Mouse (Mus musculus): ENCODE results near the gene Nog. TPM values are rescaled to one million over a fixed set of nuclear protein-coding genes. Genes with fewer than 3 reads are reported as not detected.

Nog gene
- total RNA-seq (2015; ENCODE audit: low replicate concordance) = not detected in 2 replicates
- total RNA-seq (2017; ENCODE audit: low replicate concordance) = not detected in 2 replicates

GRCm38 (mm10) chr11:89302056-89302815 is at the start of gene Nog:
Nog (minus strand) TSS chr11:89302332.
- ATAC-seq (replicated peaks; ENCODE audit: low FRiP score, poor library complexity, severe bottlenecking) = no peak

GRCm38 (mm10) chr11:89340238-89340637 is 38.1 kb upstream of the Nog start:
- no peak for ATAC-seq (replicated peaks; ENCODE audit: low FRiP score, poor library complexity, severe bottlenecking)

- ATAC-seq (replicated peaks; ENCODE audit: low FRiP score, poor library complexity, severe bottlenecking) = no peak
These were observed 37.7 kb upstream of the Nog start for GRCm38 (mm10) chr11:89339783-89340182.

- no peak for ATAC-seq (replicated peaks; ENCODE audit: low FRiP score, poor library complexity, severe bottlenecking)
These were observed 35.8 kb upstream of the Nog start for GRCm38 (mm10) chr11:89337910-89338309.

DNA sequence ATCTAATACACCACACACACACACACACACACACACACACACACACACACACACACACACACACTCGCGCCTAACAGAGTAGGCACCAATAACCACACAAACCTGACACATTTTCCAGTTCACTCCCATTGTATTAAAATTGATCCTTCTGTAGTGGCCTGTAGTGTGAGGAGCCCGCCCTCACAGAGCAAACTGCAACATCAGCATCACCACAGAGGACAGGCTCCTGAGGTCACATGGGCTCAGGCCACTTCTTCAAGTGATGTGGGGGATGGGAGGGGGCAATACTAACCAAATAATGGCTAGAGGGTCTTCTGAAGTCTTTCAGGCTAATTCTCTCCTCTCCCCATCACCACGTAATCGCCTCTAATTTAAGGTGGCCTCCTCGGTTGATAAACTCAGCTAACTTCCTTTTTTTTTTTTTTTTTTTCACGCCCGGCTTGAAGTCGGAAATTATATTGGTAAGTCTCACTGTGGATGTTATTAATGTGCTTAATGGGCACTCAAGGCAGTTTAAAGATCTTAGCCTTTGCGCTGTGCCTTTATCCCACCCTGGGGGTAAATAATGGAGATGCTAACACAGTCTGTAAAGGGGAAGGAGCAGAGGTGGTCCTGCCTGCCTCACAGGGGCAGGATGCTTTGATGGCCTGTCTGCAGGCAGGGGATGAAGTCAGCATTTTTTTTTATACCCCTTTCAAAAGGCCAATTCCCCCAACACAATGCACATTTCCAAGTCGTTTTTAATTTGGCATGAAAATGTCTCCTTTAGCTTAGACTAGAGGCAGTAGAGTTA is 25.2 kb upstream of the Nog start:
- ATAC-seq (replicated peaks; ENCODE audit: low FRiP score, poor library complexity, severe bottlenecking) = no peak

DNA sequence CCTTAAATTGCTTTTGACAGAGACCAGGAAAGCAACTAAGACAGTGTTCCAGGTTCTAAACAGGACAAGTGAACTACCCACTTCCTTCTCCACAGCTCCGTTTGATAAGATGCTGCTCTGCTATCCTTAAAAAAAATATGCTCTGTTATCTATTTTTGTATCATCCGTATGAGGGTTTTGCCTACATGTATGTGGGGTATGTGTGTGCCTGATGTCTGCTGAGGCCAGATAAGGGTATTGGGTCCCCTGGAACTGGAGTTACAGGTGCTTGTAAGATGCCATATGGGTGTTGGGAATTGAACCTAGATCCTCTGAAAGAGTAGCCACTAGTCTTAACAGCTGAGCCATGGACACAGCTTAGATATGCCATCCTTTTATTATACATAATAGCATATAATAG is 19.6 kb upstream of the Nog start:
- no peak for ATAC-seq (replicated peaks; ENCODE audit: low FRiP score, poor library complexity, severe bottlenecking)

GRCm38 (mm10) chr11:89319675-89320074 is 17.5 kb upstream of the Nog start:
- no peak for ATAC-seq (replicated peaks; ENCODE audit: low FRiP score, poor library complexity, severe bottlenecking)

GRCm38 (mm10) chr11:89318324-89318723 is 16.2 kb upstream of the Nog start:
- ATAC-seq (replicated peaks; ENCODE audit: low FRiP score, poor library complexity, severe bottlenecking) = no peak

DNA sequence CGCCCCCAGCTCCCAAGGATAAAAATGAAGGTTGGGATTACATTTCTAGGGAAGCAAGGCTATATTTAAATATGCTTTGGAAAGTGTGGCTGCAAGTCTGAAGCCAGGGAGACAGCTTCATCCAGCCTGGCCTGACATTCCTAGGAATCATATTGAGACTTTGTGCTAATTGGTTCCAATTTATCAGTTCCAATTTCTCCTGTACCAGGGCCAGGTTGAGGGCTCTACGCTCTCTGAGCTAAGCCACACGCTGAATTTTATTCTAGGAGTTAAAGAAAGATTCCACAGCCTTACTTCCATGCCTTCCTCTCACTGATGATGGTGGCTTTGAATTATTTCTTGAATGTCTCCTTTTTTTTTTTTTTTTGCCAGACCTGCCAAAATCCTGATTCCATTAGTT is 15.6 kb upstream of the Nog start:
- no peak for ATAC-seq (replicated peaks; ENCODE audit: low FRiP score, poor library complexity, severe bottlenecking)

GRCm38 (mm10) chr11:89314374-89314773 is 12.2 kb upstream of the Nog start:
- no peak for ATAC-seq (replicated peaks; ENCODE audit: low FRiP score, poor library complexity, severe bottlenecking)

- ATAC-seq (replicated peaks; ENCODE audit: low FRiP score, poor library complexity, severe bottlenecking) = no peak
These were observed 10.2 kb upstream of the Nog start for GRCm38 (mm10) chr11:89312378-89312777.

DNA sequence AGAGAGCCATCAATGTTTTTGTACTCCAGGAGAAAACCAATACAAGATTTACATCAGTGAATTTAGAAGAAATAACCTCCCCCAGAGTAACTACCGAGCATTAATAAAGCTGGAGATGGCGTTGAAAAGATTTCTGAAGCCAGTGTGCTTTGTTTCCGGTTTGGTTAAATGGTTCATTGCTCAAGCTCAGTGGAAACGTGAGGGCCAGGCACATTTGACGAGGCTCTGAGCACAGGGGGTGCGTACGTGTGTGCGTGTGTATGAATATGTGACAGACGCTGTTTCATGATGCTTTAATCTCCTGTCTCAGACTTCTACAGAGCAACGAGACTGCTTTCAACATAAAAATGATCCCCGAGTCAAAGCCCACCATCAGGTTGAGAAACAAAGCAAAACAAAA is 8.1 kb upstream of the Nog start:
- ATAC-seq (replicated peaks; ENCODE audit: low FRiP score, poor library complexity, severe bottlenecking) = no peak

GRCm38 (mm10) chr11:89303421-89303820 is 1.3 kb upstream of the Nog start:
- peak; percentile 65 for ATAC-seq (replicated peaks; ENCODE audit: low FRiP score, poor library complexity, severe bottlenecking)

DNA sequence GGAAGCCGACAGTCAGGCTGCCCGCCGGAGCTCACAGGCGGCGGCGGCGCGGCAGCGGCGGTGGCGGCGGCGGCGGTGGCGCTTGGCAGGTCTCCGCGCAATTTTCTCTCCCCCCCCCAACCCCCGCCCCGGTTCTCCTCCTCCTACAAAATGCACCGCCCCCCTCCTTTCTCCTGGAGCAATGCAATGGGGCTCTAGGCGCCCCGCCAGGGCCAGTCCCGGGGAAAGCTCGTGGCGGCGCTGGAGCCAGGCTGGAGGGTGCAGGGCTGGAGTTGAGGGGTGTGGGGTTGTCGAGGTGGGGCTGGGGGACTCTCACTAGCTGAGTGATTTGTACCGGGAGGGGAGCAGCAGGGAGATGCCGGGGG is 666 bp upstream of the Nog start:
- ATAC-seq (replicated peaks; ENCODE audit: low FRiP score, poor library complexity, severe bottlenecking) = no peak

DNA sequence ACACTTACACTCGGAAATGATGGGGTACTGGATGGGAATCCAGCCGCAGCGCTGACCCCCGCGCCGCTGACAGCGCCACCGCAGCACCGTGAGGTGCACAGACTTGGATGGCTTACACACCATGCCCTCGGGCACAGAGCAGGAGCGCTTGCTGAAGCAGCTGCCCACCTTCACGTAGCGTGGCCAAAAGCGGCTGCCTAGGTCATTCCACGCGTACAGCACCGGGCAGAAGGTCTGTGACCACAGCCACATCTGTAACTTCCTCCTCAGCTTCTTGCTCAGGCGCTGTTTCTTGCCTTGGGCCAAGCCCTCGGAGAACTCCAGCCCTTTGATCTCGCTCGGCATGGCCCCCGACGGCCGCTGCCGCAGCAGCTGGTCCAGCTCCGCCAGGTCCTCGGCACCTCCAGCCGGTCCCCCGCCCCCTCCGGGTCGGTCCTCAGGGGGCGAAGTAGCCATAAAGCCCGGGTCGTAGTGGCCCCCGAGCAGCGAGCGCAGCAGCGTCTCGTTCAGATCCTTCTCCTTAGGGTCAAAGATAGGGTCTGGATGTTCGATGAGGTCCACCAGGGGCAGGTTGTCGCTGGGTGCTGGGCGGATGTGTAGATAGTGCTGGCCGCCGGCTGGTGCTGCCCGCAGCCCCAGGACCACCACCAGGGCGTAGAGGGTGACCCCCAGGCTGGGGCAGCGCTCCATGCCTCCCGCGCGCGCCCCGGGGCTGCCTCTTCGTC is 639 bp downstream of the Nog start:
- ATAC-seq (replicated peaks; ENCODE audit: low FRiP score, poor library complexity, severe bottlenecking) = no peak

GRCm38 (mm10) chr11:89299784-89300775 is 2.1 kb downstream of the Nog start:
- no peak for ATAC-seq (replicated peaks; ENCODE audit: low FRiP score, poor library complexity, severe bottlenecking)

DNA sequence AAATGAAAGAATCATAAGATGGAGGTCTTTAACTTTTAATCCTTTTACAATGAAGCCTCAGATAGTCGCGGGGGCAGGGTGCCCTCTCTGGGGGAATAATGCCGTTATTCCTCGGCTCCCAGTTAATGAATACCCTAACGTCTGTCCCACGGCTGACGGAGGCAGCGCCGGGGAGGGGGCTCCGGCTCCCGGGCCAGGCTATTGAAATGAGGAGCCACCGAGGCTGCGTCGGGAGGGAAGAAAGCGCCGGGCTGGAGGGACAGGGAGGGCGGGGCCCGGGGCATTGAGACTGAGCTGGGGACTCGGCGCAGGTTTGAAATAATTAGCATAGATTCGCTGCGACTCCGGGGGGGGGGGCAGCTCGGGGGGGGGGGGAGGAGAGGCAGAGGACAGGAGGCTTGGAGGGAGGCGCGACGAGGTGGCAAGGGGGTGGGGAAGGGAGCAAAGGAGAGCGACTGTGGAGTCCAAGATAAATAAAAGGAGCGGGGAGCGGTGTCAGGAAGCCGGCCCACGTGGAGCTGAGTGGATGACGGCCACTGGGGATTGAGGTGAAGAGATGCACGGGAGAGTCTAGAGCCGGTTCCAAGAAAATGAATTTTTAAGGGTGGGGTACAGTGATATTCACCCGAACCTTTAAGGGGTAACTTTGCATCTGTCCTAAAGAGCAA is 2.9 kb downstream of the Nog start:
- ATAC-seq (replicated peaks; ENCODE audit: low FRiP score, poor library complexity, severe bottlenecking) = no peak

GRCm38 (mm10) chr11:89298285-89299010 is 3.7 kb downstream of the Nog start:
- ATAC-seq (replicated peaks; ENCODE audit: low FRiP score, poor library complexity, severe bottlenecking) = no peak
